In genomic region chr12:30970700-30971099, GRCm38 (mm10) we compare ENCODE assay signal across 23 mouse cellular contexts.
"Had no signal": no experiment of that assay in that cellular context is flagged by ENCODE, and none has a peak within 500 bp of the region (broad histone marks: within the 10 kb centered on the region; RNA-seq: fewer than 3 reads in every experiment).

No protein-coding gene starts in this region.

- H3K27me3 ChIP-seq: heart, embryonic 12.5 days; hindbrain, embryonic 12.5 days; limb, embryonic 12.5 days had no signal

- H3K27ac ChIP-seq: gastrocnemius, adult 2 months; heart, embryonic 10.5 days; hindbrain, embryonic 10.5 days; hindbrain, embryonic 12.5 days; hindbrain, embryonic 14.5 days; layer of hippocampus, adult 2 months; left cerebral cortex, adult 2 months; limb, embryonic 10.5 days; limb, embryonic 12.5 days had no signal

- H3K9ac ChIP-seq: heart, embryonic 12.5 days; hindbrain, embryonic 12.5 days; hindbrain, embryonic 14.5 days; limb, embryonic 12.5 days had no signal

- ATAC-seq: hindbrain, embryonic 16.5 days; intestine, embryonic 16.5 days had no signal

- H3K36me3 ChIP-seq: heart, embryonic 10.5 days; heart, embryonic 12.5 days; hindbrain, embryonic 10.5 days; hindbrain, embryonic 12.5 days; limb, embryonic 10.5 days; limb, embryonic 12.5 days had no signal

- H3K9me3 ChIP-seq: heart, embryonic 10.5 days; heart, embryonic 12.5 days; hindbrain, embryonic 10.5 days; hindbrain, embryonic 12.5 days; limb, embryonic 10.5 days; limb, embryonic 12.5 days had no signal

- H3K4me2 ChIP-seq: heart, embryonic 12.5 days; hindbrain, embryonic 12.5 days; hindbrain, embryonic 14.5 days; limb, embryonic 12.5 days had no signal

- DNase-seq: gastrocnemius, adult 2 months; gastrocnemius, postnatal 10 days; gastrocnemius, postnatal 25 days; heart, adult 18-20 months; heart, postnatal 10 days; heart, postnatal 4 days; kidney, adult 11 months; kidney, adult 2 months; kidney, adult 9 months; kidney, postnatal 10 days; kidney, postnatal 25 days; kidney, postnatal 4 days had no signal

- H3K4me3 ChIP-seq: gastrocnemius, adult 2 months; heart, embryonic 10.5 days; heart, embryonic 12.5 days; hindbrain, embryonic 10.5 days; hindbrain, embryonic 12.5 days; layer of hippocampus, adult 2 months; left cerebral cortex, adult 2 months; limb, embryonic 10.5 days; limb, embryonic 12.5 days had no signal

- H3K4me1 ChIP-seq: heart, embryonic 10.5 days; hindbrain, embryonic 10.5 days; hindbrain, embryonic 12.5 days; limb, embryonic 10.5 days; limb, embryonic 12.5 days had no signal
